Mouse (Mus musculus): ENCODE measurements around the gene Tm7sf3. TPM values are rescaled to one million over a fixed set of nuclear protein-coding genes. Genes with fewer than 3 reads are reported as not detected.
"Not testable (repeated sequence)": the region's sequence is repeated elsewhere in the genome, so short reads cannot be mapped to it uniquely, and the experiment has no call there.

The Tm7sf3 gene
- total RNA-seq, 2 experiments from 2014 or later, result 7.3 to 9.5 TPM

- DNase-seq, result no peak
Measured at GRCm38 (mm10) chr6:146614541-146614940, 28.1 kb downstream of the Tm7sf3 start.

GRCm38 (mm10) chr6:146613907-146614306 is 28.7 kb downstream of the Tm7sf3 start:
- DNase-seq, result no peak

- no peak for DNase-seq
Measured at GRCm38 (mm10) chr6:146612736-146613135, 29.9 kb downstream of the Tm7sf3 start.

- no peak for DNase-seq
Measured at GRCm38 (mm10) chr6:146611897-146612296, 30.7 kb downstream of the Tm7sf3 start.

- DNase-seq, result no peak
Measured at GRCm38 (mm10) chr6:146611385-146611784, 31.2 kb downstream of the Tm7sf3 start.

GRCm38 (mm10) chr6:146603651-146604050 is 39.0 kb downstream of the Tm7sf3 start:
- no peak for DNase-seq

- DNase-seq, result no peak
Measured at GRCm38 (mm10) chr6:146602601-146603000, 40.0 kb downstream of the Tm7sf3 start.

- DNase-seq, result no peak
Measured at GRCm38 (mm10) chr6:146585134-146585533, 57.5 kb downstream of the Tm7sf3 start.

- DNase-seq, result no peak
Measured at GRCm38 (mm10) chr6:146583366-146584046, 59.1 kb downstream of the Tm7sf3 start.

GRCm38 (mm10) chr6:146580381-146580926 is 62.2 kb downstream of the Tm7sf3 start:
- no peak for DNase-seq

GRCm38 (mm10) chr6:146578586-146578985 is 64.0 kb downstream of the Tm7sf3 start:
- no peak for DNase-seq

- no peak for DNase-seq
Measured at GRCm38 (mm10) chr6:146578111-146578531, 64.5 kb downstream of the Tm7sf3 start.

- peak; percentile 98 for DNase-seq
Measured at GRCm38 (mm10) chr6:146577310-146578109, 65.1 kb downstream of the Tm7sf3 start, which contains the start of gene Ints13. Gene Ints13, minus strand, starts transcription at chr6:146577835.

GRCm38 (mm10) chr6:146576903-146577302 is 65.7 kb downstream of the Tm7sf3 start, which contains the start of gene Fgfr1op2:
Gene Fgfr1op2, plus strand, starts transcription at chr6:146577203.
- DNase-seq, result no peak

GRCm38 (mm10) chr6:146572073-146572472 is 70.6 kb downstream of the Tm7sf3 start:
- no peak for DNase-seq

GRCm38 (mm10) chr6:146562461-146562860 is 80.2 kb downstream of the Tm7sf3 start:
- not testable (repeated sequence) for DNase-seq

Other genes with a start within 250 kb of the Tm7sf3 start
- gene Itpr2, start 140.6 kb downstream of the Tm7sf3 start, total RNA-seq (2021), result 1 to 10 TPM; 8.5 to 9.4 TPM
- gene Fgfr1op2, start 65.6 kb downstream of the Tm7sf3 start, total RNA-seq (2021), result 10 to 100 TPM; 46.0 to 46.4 TPM
- gene Ints13, start 65.0 kb downstream of the Tm7sf3 start, total RNA-seq (2021), result 10 to 100 TPM; 12.9 to 13.6 TPM
- gene Med21, start 277 bp downstream of the Tm7sf3 start, total RNA-seq (2021), result 10 to 100 TPM; 37.6 to 37.7 TPM
- 1 to 10 TPM; 5.9 to 8.6 TPM for gene Stk38l, start 82.2 kb upstream of the Tm7sf3 start, total RNA-seq (2021)
- 1 to 10 TPM in 1 of 2 experiments, under 1 TPM in 1; 0.61 to 1.2 TPM for gene Arntl2, start 153.2 kb upstream of the Tm7sf3 start, total RNA-seq (2021)
- gene Smco2, start 207.3 kb upstream of the Tm7sf3 start, total RNA-seq (2021), result not detected
- gene Ppfibp1, start 245.7 kb upstream of the Tm7sf3 start, total RNA-seq (2021), result 10 to 100 TPM; 32.7 to 33.7 TPM